Mouse (Mus musculus) embryonic facial prominence, embryonic 14.5 days (tissue): Measurements from ENCODE around the gene Slc22a14. TPM values are rescaled to one million over a fixed set of nuclear protein-coding genes. Genes with fewer than 3 reads are reported as not detected.

Experiments used
- ATAC-seq: fragments of 200-750 bp; cut with Nextera tagmentation; 2 replicates; pipeline ENCODE4 v1.8.0; 2017; ENCODE audit warnings: low read depth, moderate number of reproducible peaks, moderate TSS enrichment
- DNase-seq: peaks from one replicate; pipeline ENCODE4 v3.0.0-alpha.2; 2015; ENCODE audit warnings: low spot score
- H3K27ac ChIP-seq: fragments of 300-500 bp; sonication (generic); replicated peaks from 2 replicates; pipeline ENCODE4 v1.5.1; 2014; ENCODE audit warnings: low read depth, mild to moderate bottlenecking, low read length, moderate library complexity
- H3K27me3 ChIP-seq: fragments of 300-500 bp; sonication (generic); replicated peaks from 2 replicates; pipeline ENCODE4 v1.6.1; 2014; ENCODE audit warnings: low read length; ENCODE audit not compliant: control insufficient read depth, insufficient read depth
- H3K36me3 ChIP-seq: fragments of 300-500 bp; sonication (generic); 2 replicates; pipeline ENCODE4 v1.6.1; 2014; ENCODE audit warnings: low read length, mixed read lengths; ENCODE audit not compliant: control insufficient read depth, insufficient read depth
- H3K4me1 ChIP-seq: fragments of 300-500 bp; sonication (generic); 2 replicates; pipeline ENCODE4 v1.6.1; 2014; ENCODE audit warnings: antibody characterized with exemption, low read length; ENCODE audit not compliant: control insufficient read depth, insufficient read depth
- H3K4me2 ChIP-seq: fragments of 300-500 bp; sonication (generic); 2 replicates; pipeline ENCODE4 v1.6.1; 2014; ENCODE audit warnings: low read depth, mild to moderate bottlenecking, low read length, moderate library complexity, mixed read lengths
- H3K4me3 ChIP-seq: fragments of 300-500 bp; sonication (generic); 2 replicates; pipeline ENCODE4 v1.5.1; 2014; ENCODE audit warnings: low read depth, mild to moderate bottlenecking, low read length
- H3K9ac ChIP-seq: fragments of 300-500 bp; sonication (generic); 2 replicates; pipeline ENCODE4 v1.6.1; 2014; ENCODE audit warnings: low read depth, mild to moderate bottlenecking, low read length, moderate library complexity, mixed read lengths
- H3K9me3 ChIP-seq: fragments of 300-500 bp; sonication (generic); 2 replicates; pipeline ENCODE4 v1.6.1; 2016; ENCODE audit warnings: low read length; ENCODE audit not compliant: control insufficient read depth
- WGBS: fragments of 180-500 bp; shearing (Covaris S2); extraction: QIAGEN DNeasy Blood & Tissue Kit; methylation state at CpG from one replicate; pipeline ENCODE4 v1.1.7; 2014; 5-methylcytosine and 5-hydroxymethylcytosine counted together
- polyA plus RNA-seq: library from polyadenylated mRNA; unstranded; fragments of >200 nt; fragmentation: Nextera tagmentation; extraction: Ambion mirVana; gene quantifications from 2 replicates; pipeline ENCODE4 v1.2.1, GENCODE M21; 2014

Gene Slc22a14
- 0.26 TPM in 1 of 2 replicates, not detected in the other for polyA plus RNA-seq

- peak; percentile 30 for DNase-seq
These were observed at the start of gene Slc22a14 for GRCm38 (mm10) chr9:119365284-119365683. Slc22a14 (minus strand) TSS chr9:119365553.

GRCm38 (mm10) chr9:119409864-119410263, 44.5 kb upstream of the Slc22a14 start:
- WGBS, result 48% methylated on average over 5 of the region's 5 CpGs
- H3K9me3 ChIP-seq, result peaks cover 29% of the 10 kb centered on the region
- H3K27ac ChIP-seq, result no peak overlapping the region
- no peak overlapping the region for H3K4me3 ChIP-seq
- no peaks in the 10 kb centered on the region for H3K27me3 ChIP-seq
- no peak overlapping the region for H3K9ac ChIP-seq
- peaks cover 7% of the 10 kb centered on the region; the same call in 1 of the 2 replicates for H3K4me1 ChIP-seq
- peaks cover 16% of the 10 kb centered on the region; the same call in 1 of the 2 replicates for H3K36me3 ChIP-seq
- no peak for DNase-seq
- no peak overlapping the region for H3K4me2 ChIP-seq
- ATAC-seq, result no peak

More at GRCm38 (mm10) chr9:119365284-119365683, at the start of gene Slc22a14:
- H3K9me3 ChIP-seq, result no peaks in the 10 kb centered on the region
- no peaks in the 10 kb centered on the region; the same call in 1 of the 2 replicates for H3K4me1 ChIP-seq
- H3K27ac ChIP-seq, result no peak within 1 kb of the TSS
- H3K27me3 ChIP-seq, result no peaks in the 10 kb centered on the region
- no peaks in the 10 kb centered on the region for H3K36me3 ChIP-seq
- no peak within 1 kb of the TSS for H3K4me3 ChIP-seq
- ATAC-seq, result no peak
- H3K9ac ChIP-seq, result no peak within 1 kb of the TSS
- WGBS, result 71% methylated on average over 7 of the region's 7 CpGs
- H3K4me2 ChIP-seq, result no peak within 1 kb of the TSS

- Histone ChIP-seq H3K9ac (0 out of 2 replicates have a peak overlapping the region, but pooled peaks have one; percentile 6), H3K9me3 (peaks cover 29% of the 10 kb centered on the region), H3K4me1 (peaks cover 7% of the 10 kb centered on the region; the same call in 1 of the 2 replicates), H3K4me2 (no peak overlapping the region), H3K27me3 (no peaks in the 10 kb centered on the region), H3K27ac (peak overlapping the region; percentile 52; the same call in 1 of the 2 replicates), H3K4me3 (no peak overlapping the region), H3K36me3 (peaks cover 16% of the 10 kb centered on the region; the same call in 1 of the 2 replicates)
- peak; percentile 30; the same call in 1 of the 2 replicates for ATAC-seq
- WGBS, result 69% methylated on average over 11 of the region's 11 CpGs
- DNase-seq, result peak; percentile 46
These were observed 43.7 kb upstream of the Slc22a14 start for GRCm38 (mm10) chr9:119408898-119409664.

- Histone ChIP-seq H3K4me1 (peaks cover 13% of the 10 kb centered on the region; the same call in 1 of the 2 replicates), H3K4me2 (no peak overlapping the region), H3K9me3 (peaks cover 23% of the 10 kb centered on the region), H3K36me3 (peaks cover 12% of the 10 kb centered on the region; the same call in 1 of the 2 replicates), H3K4me3 (no peak overlapping the region), H3K27me3 (no peaks in the 10 kb centered on the region), H3K27ac (no peak overlapping the region), H3K9ac (no peak overlapping the region)
- DNase-seq (no peak), ATAC-seq (no peak)
- 44% methylated on average over 10 of the region's 15 CpGs for WGBS
These were observed 42.5 kb upstream of the Slc22a14 start for GRCm38 (mm10) chr9:119407884-119408283.

GRCm38 (mm10) chr9:119404090-119404489, 38.7 kb upstream of the Slc22a14 start:
- Histone ChIP-seq H3K9me3 (no peaks in the 10 kb centered on the region), H3K27ac (no peak overlapping the region), H3K27me3 (no peaks in the 10 kb centered on the region), H3K4me1 (peaks cover 13% of the 10 kb centered on the region; the same call in 1 of the 2 replicates), H3K36me3 (no peaks in the 10 kb centered on the region), H3K9ac (peak overlapping the region; percentile 98; the same call in 1 of the 2 replicates), H3K4me2 (peak overlapping the region; percentile 98), H3K4me3 (peak overlapping the region; percentile 88)
- ATAC-seq, result no peak
- DNase-seq, result no peak
- WGBS, result 64% methylated on average over 5 of the region's 5 CpGs

GRCm38 (mm10) chr9:119403236-119403641, 37.9 kb upstream of the Slc22a14 start:
- Histone ChIP-seq H3K9me3 (no peaks in the 10 kb centered on the region), H3K27ac (peak overlapping the region; percentile 98), H3K4me3 (peak overlapping the region; percentile 88), H3K4me2 (peak overlapping the region; percentile 98), H3K27me3 (no peaks in the 10 kb centered on the region), H3K9ac (peak overlapping the region; percentile 98), H3K4me1 (peaks cover 13% of the 10 kb centered on the region; the same call in 1 of the 2 replicates), H3K36me3 (no peaks in the 10 kb centered on the region)
- peak; percentile 82 for DNase-seq
- ATAC-seq, result peak; percentile 31; the same call in 1 of the 2 replicates
- WGBS, result under 1% methylated on average over 22 of the region's 26 CpGs

- DNase-seq (peak; percentile 53), ATAC-seq (peak; percentile 69)
- Histone ChIP-seq H3K36me3 (no peaks in the 10 kb centered on the region), H3K4me2 (peak overlapping the region; percentile 98), H3K4me3 (peak overlapping the region; percentile 88), H3K4me1 (peaks cover 8% of the 10 kb centered on the region; the same call in 1 of the 2 replicates), H3K9me3 (no peaks in the 10 kb centered on the region), H3K9ac (peak overlapping the region; percentile 98), H3K27me3 (no peaks in the 10 kb centered on the region), H3K27ac (peak overlapping the region; percentile 98)
- WGBS, result under 1% methylated on average over 49 of the region's 127 CpGs
These were observed 37.2 kb upstream of the Slc22a14 start for GRCm38 (mm10) chr9:119402253-119403235.

GRCm38 (mm10) chr9:119401801-119402214, 36.5 kb upstream of the Slc22a14 start, which contains the start of gene Acvr2b:
Acvr2b (plus strand) TSS chr9:119402118.
- DNase-seq (peak; percentile 97), ATAC-seq (peak; percentile 94)
- H3K9me3 ChIP-seq, result no peaks in the 10 kb centered on the region
- H3K36me3 ChIP-seq, result no peaks in the 10 kb centered on the region
- peaks cover 6% of the 10 kb centered on the region; the same call in 1 of the 2 replicates for H3K4me1 ChIP-seq
- H3K27me3 ChIP-seq, result no peaks in the 10 kb centered on the region
- H3K27ac ChIP-seq, result peak within 1 kb of the TSS; percentile 98
- H3K4me2 ChIP-seq, result peak within 1 kb of the TSS; percentile 98
- 0% methylated on average over 4 of the region's 32 CpGs for WGBS
- peak within 1 kb of the TSS; percentile 98 for H3K9ac ChIP-seq
- H3K4me3 ChIP-seq, result peak within 1 kb of the TSS; percentile 88
